Mouse (Mus musculus) megakaryocyte progenitor cell, adult 5-6 weeks (primary cell): ENCODE measurements around the gene Bcl11b. TPM values are rescaled to one million over a fixed set of nuclear protein-coding genes. Genes with fewer than 3 reads are reported as not detected.

Source experiments
- total RNA-seq, 2 experiments: library from RNA; stranded (forward) in 1 of 2; stranded (reverse) in 1 of 2; fragments of 157-497, 149-512 nt in 1 of 2; fragments of 200-1000 nt in 1 of 2; gene quantifications; 2 replicates each; pipeline versions ENCODE4 v1.2.3 to v1.2.4; 2015 to 2017

Gene Bcl11b
- total RNA-seq, 2 experiments from 2014 or later = 0.02 to 0.33 TPM

Other genes starting within 250 kb of the Bcl11b start
- gene Setd3, start 175.7 kb upstream of the Bcl11b start, total RNA-seq (2015) = 44.5 and 46.6 TPM in 2 replicates
- 78.3 and 87.6 TPM in 2 replicates for gene Setd3, start 175.7 kb upstream of the Bcl11b start, total RNA-seq (2017)
- 72.7 and 76.5 TPM in 2 replicates for gene Ccnk, start 176.0 kb upstream of the Bcl11b start, total RNA-seq (2015)
- 15.3 and 15.7 TPM in 2 replicates for gene Ccnk, start 176.0 kb upstream of the Bcl11b start, total RNA-seq (2017)